Mouse (Mus musculus): Measurements from ENCODE around the gene Npy4r.

GRCm38 (mm10) chr14:34119046-34119723 lies 33.1 kb downstream of the Npy4r start:
- TF ChIP-seq CTCF (IDR thresholded peaks at IDR 0.05 in 2 of 3, conservative IDR thresholded peaks at IDR 0.05 in 1 of 3; ENCODE audit: control insufficient read depth in 1 of 3, insufficient read depth in 1 of 3, low read depth in 2 of 3, low read length in 3 of 3, poor library complexity in 1 of 3, severe bottlenecking in 1 of 3), result no peak
- no peak for TF ChIP-seq TCF12 (IDR thresholded peaks at IDR 0.05; ENCODE audit: low read depth, low read length)
- no peak for TF ChIP-seq POLR2A (IDR thresholded peaks at IDR 0.05; ENCODE audit: control insufficient read depth in 1 of 2, insufficient read depth in 1 of 2, low read depth in 1 of 2, low read length in 2 of 2, poor library complexity in 1 of 2)
- TF ChIP-seq HCFC1 (IDR thresholded peaks at IDR 0.05; ENCODE audit: low read depth, low read length), result no peak
- TF ChIP-seq GATA1 (IDR thresholded peaks at IDR 0.05; ENCODE audit: low read depth, low read length), result no peak
- no peak for TF ChIP-seq ZNF384 (IDR thresholded peaks at IDR 0.05; ENCODE audit: low read depth, low read length)
- TF ChIP-seq USF1 (IDR thresholded peaks at IDR 0.05; ENCODE audit: low read depth, low read length), result no peak
- TF ChIP-seq EP300 (IDR thresholded peaks at IDR 0.05; ENCODE audit: low read depth in 1 of 2, low read length in 2 of 2), result no peak
- no peak for TF ChIP-seq USF2 (IDR thresholded peaks at IDR 0.05; ENCODE audit: borderline replicate concordance in 1 of 2, insufficient read depth in 1 of 2, low read depth in 1 of 2, low read length in 2 of 2)
- no peak for TF ChIP-seq SMC3 (IDR thresholded peaks at IDR 0.05; ENCODE audit: low read depth, low read length)
